Comparison of ENCODE assay signal across 26 mouse cellular contexts in genomic region chr10:111528283-111528682, GRCm38 (mm10). TPM values are rescaled to one million over a fixed set of nuclear protein-coding genes. Genes with fewer than 3 reads are reported as not detected.
DNase-seq lines count a peak whose midpoint lies in the region; ATAC-seq and TF ChIP-seq lines count a peak whose summit lies in the region.
"Had no signal": no experiment of that assay in that cellular context is flagged by ENCODE, and none has a peak within 500 bp of the region (broad histone marks: within the 10 kb centered on the region; RNA-seq: fewer than 3 reads in every experiment).

No protein-coding gene starts in this region.

- H3K4me1 ChIP-seq in kidney, embryonic 15.5 days = peaks cover 28% of the 10 kb centered on the region
- no peaks in the 10 kb centered on the region for H3K4me1 ChIP-seq in kidney, adult 2 months (ENCODE audit: control insufficient read depth, insufficient read depth, low read length)
- H3K4me1 ChIP-seq: liver, embryonic 12.5 days had no signal

- TF ChIP-seq POLR2A in kidney, adult 2 months (IDR thresholded peaks at IDR 0.05; ENCODE audit: low read depth, low read length) = no peak

- 38% methylated on average over 4 of the region's 4 CpGs for WGBS in kidney, embryonic 15.5 days
- 19% methylated on average over 4 of the region's 4 CpGs for WGBS in kidney, adult 2 months

- POLR2A ChIA-PET in Patski (lab: Charles Lee) = no interaction called here

- peak overlapping the region; percentile 41 for H3K4me2 ChIP-seq in kidney, embryonic 15.5 days
- H3K4me2 ChIP-seq: embryonic facial prominence, embryonic 12.5 days; forebrain, embryonic 12.5 days; heart, embryonic 15.5 days; hindbrain, embryonic 15.5 days; limb, embryonic 13.5 days; liver, embryonic 12.5 days had no signal

- no peaks in the 10 kb centered on the region for H3K27me3 ChIP-seq in kidney, embryonic 15.5 days
- no peaks in the 10 kb centered on the region for H3K27me3 ChIP-seq in kidney, adult 2 months (replicated peaks; ENCODE audit: control insufficient read depth, insufficient read depth, low read length)
- H3K27me3 ChIP-seq in Patski = no peaks in the 10 kb centered on the region
- H3K27me3 ChIP-seq: embryonic facial prominence, embryonic 12.5 days; forebrain, embryonic 12.5 days; heart, embryonic 15.5 days; hindbrain, embryonic 15.5 days; limb, embryonic 13.5 days; liver, embryonic 12.5 days had no signal

- no peaks in the 10 kb centered on the region for H3K9me3 ChIP-seq in kidney, embryonic 15.5 days (replicated peaks)
- H3K9me3 ChIP-seq: embryonic facial prominence, embryonic 12.5 days; forebrain, embryonic 12.5 days; heart, embryonic 15.5 days; hindbrain, embryonic 15.5 days; limb, embryonic 13.5 days; liver, embryonic 12.5 days had no signal

- H3K4me3 ChIP-seq in kidney, embryonic 15.5 days (replicated peaks) = no peak overlapping the region
- H3K4me3 ChIP-seq in kidney, adult 2 months (ENCODE audit: insufficient read depth, low read depth, low read length) = no peak overlapping the region
- H3K4me3 ChIP-seq: embryonic facial prominence, embryonic 12.5 days; erythroblast, embryonic 14.5 days; forebrain, embryonic 12.5 days; heart, embryonic 15.5 days; hindbrain, embryonic 15.5 days; limb, embryonic 13.5 days; liver, embryonic 12.5 days had no signal

- H3K27ac ChIP-seq in kidney, embryonic 15.5 days = 0 out of 2 replicates have a peak overlapping the region, but pooled peaks have one; percentile 2
- no peak overlapping the region for H3K27ac ChIP-seq in kidney, adult 2 months (ENCODE audit: insufficient read depth, low read depth, low read length)
- H3K27ac ChIP-seq: embryonic facial prominence, embryonic 12.5 days; forebrain, embryonic 12.5 days; hindbrain, embryonic 15.5 days; liver, embryonic 12.5 days had no signal

- no peak overlapping the region for H3K9ac ChIP-seq in kidney, embryonic 15.5 days
- H3K9ac ChIP-seq: embryonic facial prominence, embryonic 12.5 days; forebrain, embryonic 12.5 days; heart, embryonic 15.5 days; hindbrain, embryonic 15.5 days; limb, embryonic 13.5 days; liver, embryonic 12.5 days had no signal

- no peaks in the 10 kb centered on the region for H3K36me3 ChIP-seq in kidney, embryonic 15.5 days
- H3K36me3 ChIP-seq in kidney, adult 2 months (ENCODE audit: control insufficient read depth, insufficient read depth, low read length) = no peaks in the 10 kb centered on the region
- H3K36me3 ChIP-seq: embryonic facial prominence, embryonic 12.5 days; forebrain, embryonic 12.5 days; heart, embryonic 15.5 days; hindbrain, embryonic 15.5 days; limb, embryonic 13.5 days; liver, embryonic 12.5 days had no signal

- in situ Hi-C loops in Patski (cut with MboI; ENCODE audit: low pct_unique_long_range_greater_than_20kb) = no loop called here

- no peak for TF ChIP-seq CTCF in kidney, adult 2 months (conservative IDR thresholded peaks at IDR 0.05; ENCODE audit: insufficient read depth, insufficient read length, low read depth, low read length)
- no peak for TF ChIP-seq CTCF in Patski (IDR thresholded peaks at IDR 0.05)

- no peak for DNase-seq in kidney, adult 2 months
- DNase-seq in Patski (ENCODE audit: low read depth, low spot score) = no peak
- DNase-seq in right cerebral cortex, postnatal 14 days = no peak
- DNase-seq in left cerebral cortex, adult 11 months (ENCODE audit: low spot score) = no peak
- DNase-seq: adrenal gland, postnatal 36 days; cerebellum, adult 11-12 months; cerebellum, postnatal 25 days; gastrocnemius, postnatal 36 days; heart, postnatal 36 days; kidney, adult 9 months; lung, adult 18-20 months; lung, postnatal 10 days; midbrain, embryonic 14.5 days; right cerebral cortex, postnatal 25 days; spleen, adult 18-20 months; thymus, adult 18-20 months had no signal

- CTCF ChIA-PET in Patski (lab: Charles Lee) = no interaction called here

- 0 out of 2 replicates have a peak, but pooled peaks have one; percentile 23 for ATAC-seq in kidney, embryonic 15.5 days (replicated peaks; ENCODE audit: low FRiP score)
- ATAC-seq in Patski = peak; percentile 39
- peak; percentile 75 for ATAC-seq in granulocyte monocyte progenitor cell, adult 5-6 weeks (replicated peaks; ENCODE audit: poor library complexity, severe bottlenecking)
- ATAC-seq in neutrophil, adult 5-6 weeks (ENCODE audit: extremely low read depth, insufficient number of reproducible peaks, low FRiP score, poor library complexity, severe bottlenecking) = peak; percentile 36; the same call in 1 of the 2 replicates
- ATAC-seq: liver, embryonic 12.5 days had no signal

RNA-seq across cellular contexts. Expression of gene Phlda1, which starts 22.2 kb away (rescaled TPM):
- polyA plus RNA-seq in kidney, embryonic 15.5 days (2015; fragmentation: Nextera tagmentation; extraction: Ambion mirVana) = 38.2 and 38.6 TPM in 2 replicates
- polyA plus RNA-seq in kidney, adult 2 months (2012; rRNA removed) = 7.8 and 9.5 TPM in 2 replicates
- 18.4 TPM for polyA plus RNA-seq in Patski (2021)
- 0.26 and 1.9 TPM in 2 replicates for total RNA-seq in granulocyte monocyte progenitor cell, adult 5-6 weeks (2014; fragmentation: Nextera tagmentation)
- 1.1 and 1.2 TPM in 2 replicates for total RNA-seq in granulocyte monocyte progenitor cell, adult 5-6 weeks (2017)
- total RNA-seq in neutrophil, adult 5-6 weeks (2017) = 2.0 and 4.5 TPM in 2 replicates

RNA-seq across cellular contexts. Expression of gene Nap1l1, which starts 55.3 kb away (rescaled TPM):
- 249 and 270 TPM in 2 replicates for polyA plus RNA-seq in kidney, embryonic 15.5 days (2015; fragmentation: Nextera tagmentation; extraction: Ambion mirVana)
- 9.9 and 18.8 TPM in 2 replicates for polyA plus RNA-seq in kidney, adult 2 months (2012; rRNA removed)
- 252 TPM for polyA plus RNA-seq in Patski (2021)
- total RNA-seq in granulocyte monocyte progenitor cell, adult 5-6 weeks (2014; fragmentation: Nextera tagmentation) = 583 and 666 TPM in 2 replicates
- 670 and 682 TPM in 2 replicates for total RNA-seq in granulocyte monocyte progenitor cell, adult 5-6 weeks (2017)
- 347 and 391 TPM in 2 replicates for total RNA-seq in neutrophil, adult 5-6 weeks (2017)

Comparison
In these comparisons a context has a peak if more than half of its experiments do, and no peak if none do; other contexts are left out.
1. RNA of gene Nap1l1, which starts 55.3 kb away (polyA plus RNA-seq): 252 TPM in Patski (single experiment) and 249 to 270 TPM in kidney, embryonic 15.5 days; 9.9 to 18.8 TPM in kidney, adult 2 months; every median in the first group is over 10 times any median in the second.
2. ATAC-seq: peak in every context shown above with its lines; median percentile 75 in granulocyte monocyte progenitor cell, adult 5-6 weeks; 39 in Patski; 36 in neutrophil, adult 5-6 weeks; 23 in kidney, embryonic 15.5 days.